Mouse (Mus musculus) megakaryocyte, embryonic 14.5 days (primary cell): ENCODE measurements around the gene Mfap1b. TPM values are rescaled to one million over a fixed set of nuclear protein-coding genes. Genes with fewer than 3 reads are reported as not detected.
A peak's percentile ranks its signal among the peaks of the same experiment; 100 is the strongest.

Experiments
- H3K27me3 ChIP-seq: replicated peaks from 2 replicates; pipeline ENCODE3; 2012; ENCODE audit warnings: inconsistent platforms
- H3K36me3 ChIP-seq: replicated peaks from 2 replicates; pipeline ENCODE3; 2012; ENCODE audit warnings: low read length, inconsistent platforms, mixed read lengths
- H3K4me1 ChIP-seq: 2 replicates; pipeline ENCODE4 v1.6.1; 2012; ENCODE audit warnings: inconsistent platforms
- H3K4me3 ChIP-seq: replicated peaks from 2 replicates; pipeline ENCODE3; 2012; ENCODE audit warnings: moderate library complexity, mild to moderate bottlenecking, inconsistent platforms
- H3K9me3 ChIP-seq: 2 replicates; pipeline ENCODE4 v1.6.1; 2012; ENCODE audit warnings: inconsistent platforms
- FLI1 ChIP-seq: IDR thresholded peaks from 2 replicates; pipeline ENCODE4 v1.6.1; 2012; ENCODE audit warnings: low read length, inconsistent platforms, mixed read lengths
- GATA1 ChIP-seq: IDR thresholded peaks from 3 replicates; pipeline ENCODE4 v1.6.1; 2012; ENCODE audit warnings: mixed read lengths, low read length, inconsistent platforms, borderline replicate concordance
- polyA plus RNA-seq: library from polyadenylated mRNA; stranded (reverse); fragments of >175 nt; gene quantifications from 2 replicates; pipeline ENCODE4 v1.2.3, GENCODE M21; 2012; ENCODE audit warnings: low replicate concordance; ENCODE audit not compliant: insufficient read depth

Mfap1b gene
- polyA plus RNA-seq, 1 experiment: 2.3 TPM

GRCm38 (mm10) chr2:121448136-121448535 is 25.7 kb downstream of the Mfap1b start:
- no peaks in the 10 kb centered on the region for H3K9me3 ChIP-seq
- TF ChIP-seq GATA1 (no peak), FLI1 (no peak)
- no peaks in the 10 kb centered on the region for H3K27me3 ChIP-seq
- peaks cover 26% of the 10 kb centered on the region for H3K36me3 ChIP-seq
- H3K4me1 ChIP-seq: peaks cover 61% of the 10 kb centered on the region
- peak overlapping the region; percentile 95 for H3K4me3 ChIP-seq

- H3K9me3 ChIP-seq: no peaks in the 10 kb centered on the region
- H3K36me3 ChIP-seq: peaks cover 14% of the 10 kb centered on the region
- TF ChIP-seq FLI1 (no peak), GATA1 (no peak)
- H3K27me3 ChIP-seq: peaks cover 1% of the 10 kb centered on the region
- no peak overlapping the region for H3K4me3 ChIP-seq
- H3K4me1 ChIP-seq: peaks cover 61% of the 10 kb centered on the region
These were observed 26.9 kb downstream of the Mfap1b start for GRCm38 (mm10) chr2:121447006-121447405.

- Histone ChIP-seq H3K9me3 (no peaks in the 10 kb centered on the region), H3K27me3 (peaks cover 6% of the 10 kb centered on the region), H3K36me3 (peaks cover 11% of the 10 kb centered on the region), H3K4me3 (peak overlapping the region; percentile 7), H3K4me1 (peaks cover 64% of the 10 kb centered on the region)
- TF ChIP-seq FLI1 (no peak), GATA1 (no peak)
These were observed 27.4 kb downstream of the Mfap1b start for GRCm38 (mm10) chr2:121446506-121446905.

- Histone ChIP-seq H3K27me3 (peaks cover 6% of the 10 kb centered on the region), H3K4me3 (no peak overlapping the region), H3K4me1 (peaks cover 54% of the 10 kb centered on the region), H3K9me3 (no peaks in the 10 kb centered on the region), H3K36me3 (peaks cover 5% of the 10 kb centered on the region)
- TF ChIP-seq GATA1 (no peak), FLI1 (no peak)
These were observed 28.8 kb downstream of the Mfap1b start for GRCm38 (mm10) chr2:121445117-121445516.

GRCm38 (mm10) chr2:121444178-121444577 is 29.7 kb downstream of the Mfap1b start, which contains the start of gene Ell3:
Gene Ell3 (minus strand): TSS chr2:121444278.
- Histone ChIP-seq H3K36me3 (peaks cover 15% of the 10 kb centered on the region), H3K9me3 (no peaks in the 10 kb centered on the region), H3K4me1 (peaks cover 54% of the 10 kb centered on the region), H3K4me3 (no peak within 1 kb of the TSS), H3K27me3 (peaks cover 6% of the 10 kb centered on the region)
- TF ChIP-seq FLI1: no peak
- no peak for TF ChIP-seq GATA1

- H3K27me3 ChIP-seq: peaks cover 6% of the 10 kb centered on the region
- H3K4me3 ChIP-seq: peak overlapping the region; percentile 91
- H3K9me3 ChIP-seq: no peaks in the 10 kb centered on the region
- peaks cover 51% of the 10 kb centered on the region for H3K4me1 ChIP-seq
- peaks cover 26% of the 10 kb centered on the region for H3K36me3 ChIP-seq
- TF ChIP-seq FLI1 (no peak), GATA1 (no peak)
These were observed 30.9 kb downstream of the Mfap1b start for GRCm38 (mm10) chr2:121443068-121443349.

GRCm38 (mm10) chr2:121442259-121443067 is 31.4 kb downstream of the Mfap1b start:
- Histone ChIP-seq H3K27me3 (peaks cover 6% of the 10 kb centered on the region), H3K9me3 (no peaks in the 10 kb centered on the region), H3K36me3 (peaks cover 32% of the 10 kb centered on the region), H3K4me3 (peak overlapping the region; percentile 91), H3K4me1 (peaks cover 46% of the 10 kb centered on the region)
- TF ChIP-seq GATA1 (no peak), FLI1 (no peak)

GRCm38 (mm10) chr2:121441800-121442199 is 32.1 kb downstream of the Mfap1b start:
- Histone ChIP-seq H3K9me3 (no peaks in the 10 kb centered on the region), H3K27me3 (peaks cover 6% of the 10 kb centered on the region), H3K4me3 (peak overlapping the region; percentile 91), H3K4me1 (peaks cover 39% of the 10 kb centered on the region), H3K36me3 (peaks cover 37% of the 10 kb centered on the region)
- no peak for TF ChIP-seq GATA1
- no peak for TF ChIP-seq FLI1

- peaks cover 40% of the 10 kb centered on the region for H3K36me3 ChIP-seq
- H3K9me3 ChIP-seq: no peaks in the 10 kb centered on the region
- no peak overlapping the region for H3K4me3 ChIP-seq
- TF ChIP-seq FLI1 (no peak), GATA1 (no peak)
- peaks cover 6% of the 10 kb centered on the region for H3K27me3 ChIP-seq
- peaks cover 31% of the 10 kb centered on the region for H3K4me1 ChIP-seq
These were observed 32.8 kb downstream of the Mfap1b start for GRCm38 (mm10) chr2:121440834-121441605.

- TF ChIP-seq FLI1: no peak
- no peak for TF ChIP-seq GATA1
- H3K4me3 ChIP-seq: no peak overlapping the region
- H3K9me3 ChIP-seq: no peaks in the 10 kb centered on the region
- peaks cover 6% of the 10 kb centered on the region for H3K27me3 ChIP-seq
- peaks cover 52% of the 10 kb centered on the region for H3K36me3 ChIP-seq
- H3K4me1 ChIP-seq: peaks cover 25% of the 10 kb centered on the region
These were observed 34.1 kb downstream of the Mfap1b start for GRCm38 (mm10) chr2:121439746-121440145.
